8 mouse cellular contexts compared by ENCODE assay signal in the genomic region with DNA sequence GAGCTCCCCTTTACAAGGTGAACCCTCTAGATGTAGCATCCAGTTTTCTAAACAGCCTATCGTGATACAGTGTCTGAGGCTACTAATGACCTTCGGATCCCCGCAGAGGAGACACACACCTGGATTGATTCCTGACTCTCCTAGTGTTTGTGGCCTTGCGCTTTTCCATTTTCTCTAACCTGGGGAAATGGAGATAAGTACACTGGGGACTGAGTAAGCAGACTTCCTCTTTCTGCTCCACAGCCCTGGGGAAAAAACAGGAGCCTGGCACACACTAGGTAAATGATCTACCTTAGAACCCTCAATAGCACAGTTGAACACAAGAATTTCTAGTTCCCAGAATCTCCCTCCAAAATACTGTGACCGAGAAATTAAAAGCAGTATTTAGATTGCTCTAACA. TPM values are rescaled to one million over a fixed set of nuclear protein-coding genes. Genes with fewer than 3 reads are reported as not detected.
DNase-seq lines count a peak whose midpoint lies in the region; ATAC-seq lines count a peak whose summit lies in the region.

No protein-coding gene starts in this region.

- peak overlapping the region; percentile 100 for H3K4me2 ChIP-seq in neural tube, embryonic 11.5 days (ENCODE audit: low read depth)
- H3K4me2 ChIP-seq in intestine, embryonic 14.5 days (ENCODE audit: low read length), result peak overlapping the region; percentile 95
- peak overlapping the region; percentile 99 for H3K4me2 ChIP-seq in liver, embryonic 13.5 days

- WGBS in neural tube, embryonic 11.5 days, result 67% methylated on average over 5 of the region's 5 CpGs
- 64% methylated on average over 5 of the region's 5 CpGs for WGBS in intestine, embryonic 14.5 days
- WGBS in liver, embryonic 13.5 days (ENCODE audit: insufficient replicate concordance), result 42% methylated on average over 5 of the region's 5 CpGs

- 0 out of 2 replicates have a peak overlapping the region, but pooled peaks have one; percentile 92 for H3K4me3 ChIP-seq in neural tube, embryonic 11.5 days (ENCODE audit: low read depth, low read length)
- H3K4me3 ChIP-seq in intestine, embryonic 14.5 days (ENCODE audit: low read depth, low read length), result peak overlapping the region; percentile 81
- H3K4me3 ChIP-seq in liver, embryonic 13.5 days (replicated peaks), result peak overlapping the region; percentile 88

- H3K4me1 ChIP-seq in neural tube, embryonic 11.5 days (ENCODE audit: control insufficient read depth, insufficient read depth, low read length), result no peaks in the 10 kb centered on the region; the same call in 1 of the 2 replicates
- peaks cover 14% of the 10 kb centered on the region for H3K4me1 ChIP-seq in intestine, embryonic 14.5 days (replicated peaks; ENCODE audit: control insufficient read depth, insufficient read depth, low read length)
- peaks cover 47% of the 10 kb centered on the region for H3K4me1 ChIP-seq in liver, embryonic 13.5 days (replicated peaks)

- ATAC-seq in neural tube, embryonic 11.5 days (ENCODE audit: insufficient read depth, low FRiP score, low TSS enrichment), result no peak
- no peak for ATAC-seq in intestine, embryonic 14.5 days (replicated peaks; ENCODE audit: low FRiP score, low TSS enrichment, low read depth)
- ATAC-seq in liver, embryonic 13.5 days (ENCODE audit: low read depth), result no peak

- H3K27me3 ChIP-seq in neural tube, embryonic 11.5 days (ENCODE audit: control insufficient read depth, insufficient read depth, low read length), result no peaks in the 10 kb centered on the region
- H3K27me3 ChIP-seq in intestine, embryonic 14.5 days (replicated peaks; ENCODE audit: control insufficient read depth, insufficient read depth, low read length), result no peaks in the 10 kb centered on the region
- H3K27me3 ChIP-seq in liver, embryonic 13.5 days, result peaks cover 7% of the 10 kb centered on the region; the same call in 1 of the 2 replicates

- H3K9ac ChIP-seq in neural tube, embryonic 11.5 days (ENCODE audit: low read length), result no peak overlapping the region
- peak overlapping the region; percentile 98; the same call in 1 of the 2 replicates for H3K9ac ChIP-seq in intestine, embryonic 14.5 days (ENCODE audit: low read length)
- 0 out of 2 replicates have a peak overlapping the region, but pooled peaks have one; percentile 93 for H3K9ac ChIP-seq in liver, embryonic 13.5 days

- no peak overlapping the region for H3K27ac ChIP-seq in neural tube, embryonic 11.5 days (ENCODE audit: low read depth, low read length)
- peak overlapping the region; percentile 100 for H3K27ac ChIP-seq in intestine, embryonic 14.5 days (ENCODE audit: low read depth)
- H3K27ac ChIP-seq in liver, embryonic 13.5 days, result 0 out of 2 replicates have a peak overlapping the region, but pooled peaks have one; percentile 92

- H3K36me3 ChIP-seq in neural tube, embryonic 11.5 days (ENCODE audit: control insufficient read depth, insufficient read depth, low read length), result no peaks in the 10 kb centered on the region
- no peaks in the 10 kb centered on the region for H3K36me3 ChIP-seq in intestine, embryonic 14.5 days (ENCODE audit: control insufficient read depth, insufficient read depth, low read length)
- no peaks in the 10 kb centered on the region for H3K36me3 ChIP-seq in liver, embryonic 13.5 days

- no peaks in the 10 kb centered on the region for H3K9me3 ChIP-seq in neural tube, embryonic 11.5 days (ENCODE audit: control insufficient read depth, low read length)
- H3K9me3 ChIP-seq in intestine, embryonic 14.5 days (ENCODE audit: control insufficient read depth, low read length), result no peaks in the 10 kb centered on the region
- H3K9me3 ChIP-seq in liver, embryonic 13.5 days (replicated peaks), result 0 out of 2 replicates have a peak, but pooled peaks cover under 1% of the 10 kb centered on the region

- DNase-seq in neural tube, embryonic 11.5 days (ENCODE audit: low spot score), result no peak
- no peak for DNase-seq in neural tube, embryonic 10.5 days (ENCODE audit: extremely low spot score, low spot score)
- no peak for DNase-seq in intestine, embryonic 14.5 days (ENCODE audit: low spot score)
- no peak for DNase-seq in liver, embryonic 13.5 days
- no peak for DNase-seq in right cerebral cortex, adult 18-20 months
- DNase-seq in embryo, embryonic 10 days (ENCODE audit: low spot score), result no peak
- no peak for DNase-seq in right cerebral cortex, adult 2 months (ENCODE audit: low spot score in 2 of 2)
- DNase-seq in cerebellum, postnatal 36 days, result no peak

RNA-seq across cellular contexts. Expression of a gene that starts 0.8 kb away (rescaled TPM):
- polyA plus RNA-seq in neural tube, embryonic 11.5 days (2014; fragmentation: Nextera tagmentation; extraction: Ambion mirVana), result 105 TPM in 2 replicates
- 50.1 and 50.6 TPM in 2 replicates for polyA plus RNA-seq in intestine, embryonic 14.5 days (2014; fragmentation: Nextera tagmentation; extraction: Ambion mirVana)
- 14.8 and 15.8 TPM in 2 replicates for polyA plus RNA-seq in liver, embryonic 13.5 days (2015; fragmentation: Nextera tagmentation; extraction: Ambion mirVana)

RNA-seq across cellular contexts. Expression of a gene that starts 21.7 kb away (rescaled TPM):
- polyA plus RNA-seq in neural tube, embryonic 11.5 days (2014; fragmentation: Nextera tagmentation; extraction: Ambion mirVana), result 295 and 301 TPM in 2 replicates
- 221 and 234 TPM in 2 replicates for polyA plus RNA-seq in intestine, embryonic 14.5 days (2014; fragmentation: Nextera tagmentation; extraction: Ambion mirVana)
- polyA plus RNA-seq in liver, embryonic 13.5 days (2015; fragmentation: Nextera tagmentation; extraction: Ambion mirVana), result 159 and 171 TPM in 2 replicates

RNA-seq across cellular contexts. Expression of a gene that starts 42.3 kb away (rescaled TPM):
- polyA plus RNA-seq in neural tube, embryonic 11.5 days (2014; fragmentation: Nextera tagmentation; extraction: Ambion mirVana), result 9.3 and 15.7 TPM in 2 replicates
- polyA plus RNA-seq in intestine, embryonic 14.5 days (2014; fragmentation: Nextera tagmentation; extraction: Ambion mirVana), result 9.9 and 14.1 TPM in 2 replicates
- polyA plus RNA-seq in liver, embryonic 13.5 days (2015; fragmentation: Nextera tagmentation; extraction: Ambion mirVana), result 1.1 and 1.5 TPM in 2 replicates
